Mouse (Mus musculus) stomach, embryonic 15.5 days (tissue): ENCODE data around the gene Cflar. TPM values are rescaled to one million over a fixed set of nuclear protein-coding genes. Genes with fewer than 3 reads are reported as not detected.
"Not testable (repeated sequence)": the region's sequence is repeated elsewhere in the genome, so short reads cannot be mapped to it uniquely, and the experiment has no call there.

Experiments used
- ATAC-seq: fragments of 200-750 bp; cut with Nextera tagmentation; 2 replicates; pipeline ENCODE4 v1.8.0; 2017; ENCODE audit warnings: low read depth, moderate number of reproducible peaks, moderate TSS enrichment; ENCODE audit not compliant: insufficient read depth, low FRiP score
- H3K27ac ChIP-seq: fragments of 300-500 bp; sonication (generic); 2 replicates; pipeline ENCODE4 v1.5.1; 2015; ENCODE audit warnings: mild to moderate bottlenecking, inconsistent platforms
- H3K27me3 ChIP-seq: fragments of 300-500 bp; sonication (generic); replicated peaks from 2 replicates; pipeline ENCODE4 v1.6.1; 2015; ENCODE audit warnings: inconsistent platforms
- H3K36me3 ChIP-seq: fragments of 300-500 bp; sonication (generic); 2 replicates; pipeline ENCODE4 v1.6.1; 2015; ENCODE audit warnings: inconsistent platforms
- H3K4me1 ChIP-seq: fragments of 300-500 bp; sonication (generic); 2 replicates; pipeline ENCODE4 v1.6.1; 2015; ENCODE audit warnings: inconsistent platforms
- H3K4me2 ChIP-seq: fragments of 300-500 bp; sonication (generic); 2 replicates; pipeline ENCODE4 v1.6.1; 2015; ENCODE audit warnings: mild to moderate bottlenecking, inconsistent platforms
- H3K4me3 ChIP-seq: fragments of 300-500 bp; sonication (generic); replicated peaks from 2 replicates; pipeline ENCODE4 v1.5.1; 2015; ENCODE audit warnings: inconsistent platforms
- H3K9ac ChIP-seq: fragments of 300-500 bp; sonication (generic); 2 replicates; pipeline ENCODE4 v1.6.1; 2015; ENCODE audit warnings: inconsistent platforms
- H3K9me3 ChIP-seq: fragments of 300-500 bp; sonication (generic); 2 replicates; pipeline ENCODE4 v1.6.1; 2016; ENCODE audit warnings: inconsistent platforms
- WGBS: fragments of 180-500 bp; shearing (Covaris S2); methylation state at CpG from one replicate; pipeline ENCODE4 v1.1.7; 2015; 5-methylcytosine and 5-hydroxymethylcytosine counted together
- polyA plus RNA-seq: library from polyadenylated mRNA; unstranded; fragments of >200 nt; fragmentation: Nextera tagmentation; extraction: Ambion mirVana; gene quantifications from 2 replicates; pipeline ENCODE4 v1.2.1, GENCODE M21; 2015

Cflar gene
- polyA plus RNA-seq, 1 experiment from 2014 or later: 38.2 TPM

GRCm38 (mm10) chr1:58691718-58692117 lies 19.6 kb upstream of the Cflar start:
- ATAC-seq, H3K4me1 ChIP-seq, H3K4me2 ChIP-seq, H3K9ac ChIP-seq, H3K4me3 ChIP-seq, H3K9me3 ChIP-seq, H3K27ac ChIP-seq, H3K27me3 ChIP-seq, H3K36me3 ChIP-seq: not testable (repeated sequence)
- WGBS: 40% methylated on average over 1 of the region's 1 CpGs

- H3K9me3 ChIP-seq: no peaks in the 10 kb centered on the region
- no peak overlapping the region for H3K9ac ChIP-seq
- 70% methylated on average over 1 of the region's 1 CpGs for WGBS
- no peak overlapping the region for H3K4me3 ChIP-seq
- H3K36me3 ChIP-seq: no peaks in the 10 kb centered on the region
- H3K27ac ChIP-seq: no peak overlapping the region
- ATAC-seq: no peak
- H3K27me3 ChIP-seq: no peaks in the 10 kb centered on the region
- H3K4me2 ChIP-seq: no peak overlapping the region
- H3K4me1 ChIP-seq: no peaks in the 10 kb centered on the region
Measured at GRCm38 (mm10) chr1:58693696-58694095, 17.6 kb upstream of the Cflar start.

- not testable (repeated sequence) for H3K4me1 ChIP-seq, H3K9ac ChIP-seq, H3K27ac ChIP-seq, H3K4me2 ChIP-seq, H3K4me3 ChIP-seq, H3K9me3 ChIP-seq, H3K36me3 ChIP-seq, ATAC-seq, H3K27me3 ChIP-seq
- WGBS: 86% methylated on average over 4 of the region's 4 CpGs
Measured at GRCm38 (mm10) chr1:58695810-58696209, 15.5 kb upstream of the Cflar start, which contains the start of gene Als2cr12. Als2cr12 (minus strand) TSS chr1:58695989.

GRCm38 (mm10) chr1:58697607-58698006 lies 13.7 kb upstream of the Cflar start:
- H3K36me3 ChIP-seq, H3K9ac ChIP-seq, H3K4me1 ChIP-seq, ATAC-seq, H3K4me3 ChIP-seq, H3K4me2 ChIP-seq, H3K27ac ChIP-seq, H3K9me3 ChIP-seq, H3K27me3 ChIP-seq: not testable (repeated sequence)
- WGBS: 60% methylated on average over 1 of the region's 1 CpGs

- H3K27me3 ChIP-seq: no peaks in the 10 kb centered on the region
- H3K36me3 ChIP-seq: no peaks in the 10 kb centered on the region
- no peak for ATAC-seq
- no peak overlapping the region for H3K9ac ChIP-seq
- no peak overlapping the region for H3K4me3 ChIP-seq
- no peaks in the 10 kb centered on the region for H3K9me3 ChIP-seq
- H3K27ac ChIP-seq: no peak overlapping the region
- H3K4me1 ChIP-seq: no peaks in the 10 kb centered on the region
- no peak overlapping the region for H3K4me2 ChIP-seq
- WGBS: 82% methylated on average over 4 of the region's 4 CpGs
Measured at GRCm38 (mm10) chr1:58698781-58699180, 12.5 kb upstream of the Cflar start.

DNA sequence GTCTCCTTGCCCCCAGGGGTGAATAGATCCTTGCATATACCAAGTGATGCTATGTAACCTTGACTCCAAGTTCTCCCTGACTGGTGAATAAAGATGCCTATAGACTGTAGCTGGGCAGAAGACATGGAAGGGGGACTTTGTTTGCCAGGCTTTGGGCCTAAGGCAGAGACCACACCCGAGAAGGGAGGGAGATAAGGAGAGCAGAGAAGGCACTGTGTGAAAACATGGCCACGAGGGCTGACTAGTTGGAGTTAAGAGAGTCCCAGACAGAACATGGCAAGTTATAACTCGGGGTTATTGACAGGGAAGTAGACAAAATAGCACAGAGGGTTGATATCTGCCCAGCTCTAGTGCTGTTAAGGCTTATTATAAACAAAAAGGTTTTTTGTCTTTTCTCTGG lies 11.3 kb upstream of the Cflar start:
- H3K4me1 ChIP-seq: no peaks in the 10 kb centered on the region
- 55% methylated on average over 3 of the region's 3 CpGs for WGBS
- no peaks in the 10 kb centered on the region for H3K36me3 ChIP-seq
- H3K4me3 ChIP-seq: no peak overlapping the region
- no peak overlapping the region for H3K9ac ChIP-seq
- no peak for ATAC-seq
- no peak overlapping the region for H3K27ac ChIP-seq
- no peak overlapping the region for H3K4me2 ChIP-seq
- no peaks in the 10 kb centered on the region for H3K27me3 ChIP-seq
- no peaks in the 10 kb centered on the region for H3K9me3 ChIP-seq

DNA sequence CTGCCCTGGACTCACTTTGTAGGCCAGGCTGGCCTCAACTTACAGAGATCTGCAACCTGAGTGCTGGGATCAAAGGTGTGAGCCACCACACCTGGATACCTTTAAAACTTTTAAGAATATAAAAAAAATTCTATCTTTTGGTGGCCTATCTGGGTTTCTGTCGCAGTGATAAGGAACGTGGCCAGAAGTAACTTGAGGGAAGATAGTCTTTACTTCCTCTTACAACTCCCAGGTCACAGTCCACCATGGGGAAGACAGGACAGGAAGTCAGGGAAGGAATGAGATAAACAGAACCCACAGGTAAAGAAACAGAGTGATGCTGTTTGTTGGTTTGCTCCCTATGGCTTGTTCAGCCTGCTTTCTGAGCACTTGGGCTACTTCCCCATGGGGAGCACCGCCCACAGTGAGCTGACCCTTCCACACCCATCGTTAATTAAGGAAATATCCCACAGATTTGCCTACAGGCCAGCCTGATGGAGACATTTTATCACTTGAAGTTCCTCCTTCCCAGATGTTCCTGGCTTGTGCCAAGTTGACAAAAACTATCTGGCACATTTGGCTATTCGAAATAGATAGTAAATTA lies 10.6 kb upstream of the Cflar start:
- not testable (repeated sequence) for H3K9ac ChIP-seq, H3K9me3 ChIP-seq, H3K4me3 ChIP-seq, H3K4me1 ChIP-seq, H3K27me3 ChIP-seq, H3K4me2 ChIP-seq, H3K27ac ChIP-seq, H3K36me3 ChIP-seq, ATAC-seq
- 77% methylated on average over 5 of the region's 5 CpGs for WGBS

GRCm38 (mm10) chr1:58710043-58710442 lies 1.3 kb upstream of the Cflar start:
- not testable (repeated sequence) for H3K9me3 ChIP-seq, H3K4me3 ChIP-seq, H3K4me2 ChIP-seq, H3K9ac ChIP-seq, H3K27me3 ChIP-seq, H3K4me1 ChIP-seq, H3K27ac ChIP-seq, ATAC-seq, H3K36me3 ChIP-seq
- WGBS: 92% methylated on average over 1 of the region's 1 CpGs

GRCm38 (mm10) chr1:58710711-58711364 lies 470 bp upstream of the Cflar start:
- 40% methylated on average over 10 of the region's 10 CpGs for WGBS
- H3K27ac ChIP-seq: peak overlapping the region; percentile 100
- H3K9ac ChIP-seq: peak overlapping the region; percentile 81
- H3K27me3 ChIP-seq: no peaks in the 10 kb centered on the region
- H3K4me2 ChIP-seq: peak overlapping the region; percentile 69
- 0 out of 2 replicates have a peak, but pooled peaks cover 4% of the 10 kb centered on the region for H3K4me1 ChIP-seq
- peak overlapping the region; percentile 65 for H3K4me3 ChIP-seq
- H3K36me3 ChIP-seq: peaks cover 3% of the 10 kb centered on the region; the same call in 1 of the 2 replicates
- ATAC-seq: no peak
- no peaks in the 10 kb centered on the region for H3K9me3 ChIP-seq

- Histone ChIP-seq H3K27ac (peak overlapping the region; percentile 100), H3K9me3 (no peaks in the 10 kb centered on the region), H3K9ac (no peak overlapping the region), H3K4me3 (peak overlapping the region; percentile 72), H3K4me2 (peak overlapping the region; percentile 69), H3K4me1 (0 out of 2 replicates have a peak, but pooled peaks cover 4% of the 10 kb centered on the region), H3K36me3 (peaks cover 5% of the 10 kb centered on the region), H3K27me3 (no peaks in the 10 kb centered on the region)
- ATAC-seq: peak; percentile 72
- 3% methylated on average over 11 of the region's 17 CpGs for WGBS
Measured at GRCm38 (mm10) chr1:58712076-58713061, 1.1 kb downstream of the Cflar start.

DNA sequence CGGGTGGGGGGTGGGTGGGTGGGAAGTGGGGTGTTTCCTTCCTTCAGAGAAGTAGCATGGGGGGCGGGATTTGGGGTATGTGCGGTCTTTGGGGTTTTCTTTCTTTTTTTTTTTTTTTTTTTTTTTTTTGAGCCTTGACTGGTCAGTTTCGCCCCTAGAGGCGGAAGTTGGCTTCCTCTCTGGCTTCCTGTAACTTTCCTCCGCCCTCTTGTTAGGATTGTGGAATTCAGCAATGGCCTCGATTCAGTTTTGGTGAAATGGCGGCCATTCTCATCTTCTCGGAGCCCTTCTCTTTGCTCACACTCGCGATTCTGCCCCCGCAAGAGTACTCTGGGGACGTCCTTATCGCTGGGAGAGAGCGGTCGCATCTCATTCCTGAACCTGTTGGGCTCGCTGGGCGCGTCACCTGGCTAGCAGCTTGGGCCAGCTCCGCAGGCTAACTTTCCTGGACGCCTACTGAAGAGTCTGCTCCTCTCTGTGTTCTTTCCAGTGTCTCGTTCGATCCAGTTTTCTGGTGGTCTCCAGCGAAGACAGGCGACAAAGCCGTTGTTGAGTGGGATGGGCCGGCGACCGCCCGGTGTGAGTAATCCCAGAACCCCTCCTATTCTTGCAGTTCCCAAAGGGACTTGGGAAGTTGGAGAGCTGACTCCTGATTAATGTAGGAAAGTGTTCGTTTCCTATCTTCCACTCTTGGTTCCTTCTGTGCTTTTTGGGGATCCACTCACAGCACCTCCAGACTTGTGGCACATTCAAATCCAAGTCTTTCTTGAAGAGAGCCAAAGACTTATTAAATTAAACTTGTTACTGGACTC lies 2.0 kb downstream of the Cflar start:
- Histone ChIP-seq H3K36me3 (peaks cover 5% of the 10 kb centered on the region), H3K9ac (peak overlapping the region; percentile 44), H3K4me2 (peak overlapping the region; percentile 69), H3K27ac (peak overlapping the region; percentile 100), H3K9me3 (no peaks in the 10 kb centered on the region), H3K27me3 (no peaks in the 10 kb centered on the region), H3K4me3 (peak overlapping the region; percentile 72), H3K4me1 (0 out of 2 replicates have a peak, but pooled peaks cover 4% of the 10 kb centered on the region)
- ATAC-seq: peak; percentile 19; the same call in 1 of the 2 replicates
- WGBS: 5% methylated on average over 31 of the region's 31 CpGs
